Mouse (Mus musculus) retina, postnatal 1 day (tissue): ENCODE measurements at regions not wholly inside any gene's neighbourhood (a gene's known extent, or its start where the extent isn't known, plus 50 kb on each side); places are given as distances from the start of the nearest gene placed in this dataset.

Experiments used
- DNase-seq: peaks from one replicate; pipeline ENCODE4 v3.0.0-alpha.2; 2012

DNA sequence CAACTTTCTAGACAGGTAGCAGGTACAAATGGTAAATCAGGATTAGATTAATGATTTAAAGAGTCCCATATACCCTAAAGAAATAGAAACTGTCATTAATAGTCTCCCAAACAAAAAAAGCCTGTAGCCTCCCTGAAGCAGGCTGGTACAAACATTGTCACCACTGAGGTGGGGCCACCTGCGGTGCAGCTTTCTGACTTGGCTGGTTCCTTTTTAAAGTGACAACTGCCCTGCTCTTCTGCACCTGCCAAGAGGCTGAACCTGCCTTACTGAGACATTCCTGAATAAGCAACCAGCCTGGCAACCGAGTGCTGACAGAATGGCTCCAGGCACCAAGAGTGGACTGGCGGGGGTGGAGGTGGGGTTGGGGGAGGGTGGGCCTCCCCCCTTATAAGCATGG, 687.0 kb upstream of the Vrk2 start:
- DNase-seq, result no peak

DNA sequence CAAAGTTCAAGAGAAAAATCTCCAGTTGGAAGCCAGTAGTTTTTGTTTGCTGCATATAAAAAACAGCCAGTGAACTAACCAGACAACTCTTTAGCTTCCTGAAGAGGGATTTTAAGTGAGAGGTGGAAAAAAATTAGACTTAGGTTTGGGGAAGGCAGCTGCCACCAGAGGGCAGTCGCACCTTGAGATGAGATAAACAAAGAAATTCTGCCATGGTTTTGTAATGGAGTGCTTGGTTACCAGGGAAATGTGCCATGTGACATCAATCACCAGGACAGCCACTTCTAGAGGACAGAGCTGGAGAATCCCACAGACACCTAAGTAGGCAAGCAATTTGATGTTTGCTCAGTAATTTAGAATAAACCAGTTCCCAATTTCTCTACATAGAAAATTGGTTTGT, 670.5 kb upstream of the Vrk2 start:
- peak; percentile 74 for DNase-seq

DNA sequence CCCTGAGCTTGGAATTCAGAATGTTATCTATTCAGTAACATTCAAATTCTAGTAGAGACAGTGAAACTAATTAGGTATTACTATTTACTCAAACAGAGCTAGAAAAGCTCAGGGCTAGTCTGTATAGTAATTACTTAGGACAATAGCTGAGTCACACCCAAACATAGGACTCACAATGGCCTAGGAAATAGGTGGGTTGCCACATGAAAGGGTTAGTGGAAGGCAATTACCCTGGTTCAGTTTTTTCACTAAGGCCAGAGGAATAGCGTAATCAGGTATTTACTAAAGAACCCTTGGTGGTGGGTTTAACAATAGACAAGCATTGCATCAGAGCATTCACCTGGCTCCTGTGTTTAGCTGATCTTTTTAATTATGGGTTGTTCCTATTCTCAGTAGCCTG, 664.7 kb upstream of the Vrk2 start:
- no peak for DNase-seq

DNA sequence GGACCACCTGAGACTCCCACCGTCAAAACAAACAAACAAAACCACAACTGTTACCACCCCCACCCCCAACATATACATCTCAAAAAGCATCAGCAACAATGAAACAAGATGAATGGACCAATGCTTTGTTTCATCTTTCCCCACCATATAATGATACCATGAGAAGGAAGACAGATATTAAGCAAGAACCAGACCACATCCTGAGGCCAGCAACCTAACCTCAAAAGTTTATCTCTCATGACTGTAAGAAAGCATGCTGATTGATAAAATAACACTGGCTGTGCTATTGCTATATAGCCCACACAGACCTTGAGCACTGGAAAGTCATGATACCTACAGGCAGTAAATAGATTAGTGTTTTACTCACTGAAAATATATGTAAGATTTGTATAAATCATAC, 642.1 kb upstream of the Vrk2 start:
- DNase-seq, result no peak

DNA sequence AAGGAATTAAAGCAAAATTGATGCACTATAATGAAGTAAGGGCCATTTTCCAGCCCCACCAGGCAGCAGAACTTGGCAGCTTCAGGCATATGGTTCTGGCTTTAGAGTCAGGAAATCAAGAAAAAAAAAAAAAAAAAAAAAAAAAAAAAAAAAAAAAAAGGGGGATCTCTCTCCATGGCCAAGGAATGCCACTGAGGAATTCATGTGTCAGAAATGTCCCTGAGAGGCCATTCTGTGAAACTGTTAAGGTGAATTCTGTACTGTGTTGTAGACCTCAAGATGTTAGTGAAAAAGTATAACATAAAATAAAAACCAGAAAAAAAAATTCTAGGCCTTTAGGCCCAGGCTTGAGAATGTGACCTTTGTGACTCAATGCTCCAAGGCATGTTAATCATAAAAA, 632.7 kb upstream of the Vrk2 start:
- no peak for DNase-seq

DNA sequence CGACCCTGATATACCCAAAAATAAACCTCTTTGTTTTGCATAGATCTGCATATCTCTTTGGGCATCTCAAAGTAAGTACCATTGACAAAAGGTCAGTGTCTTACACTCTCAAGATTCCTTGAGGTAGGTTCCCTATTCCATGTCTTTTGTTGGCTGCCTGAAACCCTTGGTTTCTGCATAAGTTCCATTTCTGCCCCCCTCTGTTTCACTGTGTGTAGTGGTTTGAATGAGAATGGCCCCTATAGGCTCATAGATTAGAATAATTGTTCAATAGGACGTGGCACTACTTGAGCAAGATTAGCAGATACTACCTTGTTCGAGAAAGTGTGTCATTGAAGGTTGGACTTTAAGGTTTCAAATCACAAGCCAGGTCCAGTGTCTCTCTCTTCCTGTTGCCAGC, 628.6 kb upstream of the Vrk2 start:
- no peak for DNase-seq

DNA sequence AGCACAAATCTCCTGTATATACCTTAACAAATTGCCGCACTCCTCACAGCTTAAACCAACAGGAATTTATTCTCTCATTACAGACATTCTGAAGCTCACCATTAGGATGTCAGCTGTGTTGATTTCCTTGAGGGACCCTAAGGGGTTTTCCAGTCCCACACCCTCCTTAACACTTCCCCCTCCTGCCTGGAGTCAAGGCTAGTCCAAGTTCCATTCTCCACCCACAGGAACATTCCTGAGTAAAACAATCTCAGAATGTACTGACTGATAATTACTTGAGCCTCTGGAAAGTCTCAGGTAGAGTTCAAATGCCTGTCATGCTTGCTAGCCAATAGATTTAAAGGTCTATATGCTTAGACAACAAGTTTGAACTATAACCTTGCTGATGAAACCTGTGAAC, 628.2 kb upstream of the Vrk2 start:
- DNase-seq, result no peak

DNA sequence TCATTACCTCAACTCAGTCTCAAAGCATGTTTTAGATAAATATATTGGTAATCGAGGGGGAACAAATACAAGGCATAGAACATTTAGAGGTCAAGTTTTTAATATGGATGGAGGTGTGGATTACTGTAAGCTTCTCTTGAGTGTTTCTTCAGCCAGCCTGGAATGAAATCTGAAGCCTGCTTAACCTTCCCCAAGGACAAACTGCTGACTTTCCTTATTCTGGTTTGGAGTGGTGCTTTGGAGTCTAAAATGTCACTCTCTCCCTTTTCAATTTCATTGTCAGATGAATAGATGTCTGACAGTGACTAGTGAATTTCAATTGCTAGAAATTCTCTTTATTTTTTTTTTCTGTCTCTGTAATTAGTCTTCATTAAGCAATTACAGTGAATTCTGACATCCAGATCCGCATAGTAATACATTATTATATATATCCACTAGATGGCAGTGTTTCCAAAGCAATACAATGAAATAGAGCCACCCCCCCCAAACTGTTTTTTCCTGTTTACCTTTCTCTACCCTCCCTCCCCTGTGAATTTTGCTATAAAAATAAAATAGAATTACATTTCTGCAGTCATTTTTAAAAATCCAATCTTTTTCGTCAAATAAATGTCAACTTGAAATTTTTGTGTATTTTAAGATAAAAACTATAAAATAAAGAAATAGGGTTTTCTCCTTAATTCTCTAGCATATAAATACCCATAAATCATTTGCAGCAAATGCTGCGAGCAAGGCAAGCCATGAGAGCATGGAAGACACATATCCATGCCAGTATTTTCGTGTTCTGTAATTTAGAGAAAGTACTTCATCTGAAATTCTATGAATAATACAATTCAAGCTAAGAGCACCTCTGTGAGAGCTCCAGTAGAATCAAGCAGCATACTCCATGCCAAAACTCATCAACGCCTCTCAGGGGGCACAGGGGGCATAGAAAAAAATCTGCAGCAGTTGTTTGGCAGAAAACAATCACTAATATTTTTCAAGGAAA, 626.2 kb upstream of the Vrk2 start:
- DNase-seq, result peak; percentile 42

DNA sequence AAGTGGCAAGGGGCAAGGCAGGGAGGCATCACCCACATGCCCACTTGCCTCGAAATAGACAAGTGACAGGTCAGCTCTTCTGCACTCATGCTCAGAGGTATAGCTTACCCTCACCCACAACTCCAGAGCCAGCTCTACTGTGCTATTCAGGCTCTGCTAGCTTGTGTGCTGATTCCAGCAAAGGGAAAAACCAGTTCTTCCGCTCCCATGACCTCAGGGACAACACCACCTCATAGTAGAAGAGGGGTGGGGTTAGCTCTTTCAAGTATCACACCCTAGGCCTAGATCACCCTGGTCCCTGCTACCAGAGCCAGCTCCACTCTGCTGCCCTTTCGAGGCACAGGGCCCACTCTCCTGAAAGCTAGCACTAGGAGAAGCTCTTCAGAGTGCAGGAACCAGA, 622.0 kb upstream of the Vrk2 start:
- no peak for DNase-seq

DNA sequence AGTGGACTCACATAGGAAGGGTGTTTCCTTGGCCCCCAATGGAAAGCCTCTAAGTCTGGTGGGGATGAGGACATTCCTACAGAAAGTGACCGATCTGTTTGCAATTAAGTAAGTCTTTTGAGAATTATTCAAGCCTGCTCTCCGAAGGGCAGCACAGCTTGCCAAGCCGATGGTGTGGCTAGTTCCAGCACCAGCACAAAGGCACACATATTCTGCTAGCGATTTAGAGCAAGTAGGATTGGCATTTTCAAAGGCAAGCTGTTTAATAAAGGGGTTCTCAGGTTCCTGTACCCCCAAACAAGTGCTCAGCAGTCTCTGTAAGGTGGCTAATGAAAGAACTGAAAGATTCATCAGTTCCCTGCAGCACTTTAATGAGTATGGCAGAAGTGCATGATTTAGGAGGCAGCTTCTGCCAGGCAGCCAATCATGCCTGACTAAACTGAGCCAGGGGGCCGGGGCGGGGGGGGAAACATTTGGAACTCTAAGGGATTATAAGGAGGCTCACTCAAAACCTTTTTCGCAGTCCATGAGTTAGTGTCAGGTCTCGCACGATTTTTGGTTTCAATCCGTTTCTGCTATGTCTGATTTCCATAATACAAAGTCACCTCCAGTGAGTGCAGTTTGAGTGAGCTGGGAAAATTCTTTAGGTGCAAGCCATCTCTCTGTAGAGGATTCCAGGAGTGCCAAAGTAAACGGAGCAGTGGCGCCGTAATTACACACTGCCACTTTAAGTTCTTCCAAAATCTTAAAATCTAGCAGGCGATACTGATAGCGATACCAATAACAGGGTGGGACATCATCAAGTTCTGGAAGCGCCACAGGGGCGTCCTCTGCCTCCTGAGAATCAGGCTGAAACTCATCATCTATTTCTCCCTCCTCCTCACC, 609.8 kb upstream of the Vrk2 start:
- DNase-seq, result no peak

DNA sequence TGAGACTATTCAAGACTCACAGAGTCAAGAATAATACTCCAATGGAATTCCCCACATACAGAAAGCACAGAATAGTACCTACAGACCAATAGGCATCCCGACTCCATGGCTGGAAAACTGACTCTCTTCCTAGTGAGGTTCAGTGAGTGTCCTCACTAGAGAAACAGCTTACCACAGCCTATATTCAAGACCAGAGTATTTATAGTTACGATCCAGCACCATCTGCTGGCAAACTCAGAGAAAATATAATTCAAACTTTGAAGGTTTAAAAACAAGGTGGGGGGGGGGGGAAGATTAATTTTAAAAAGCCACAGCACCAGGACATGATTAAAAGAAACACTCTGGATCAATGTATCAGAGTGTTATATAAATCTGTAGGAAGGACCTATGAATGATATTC, 590.2 kb upstream of the Vrk2 start:
- DNase-seq, result no peak

DNA sequence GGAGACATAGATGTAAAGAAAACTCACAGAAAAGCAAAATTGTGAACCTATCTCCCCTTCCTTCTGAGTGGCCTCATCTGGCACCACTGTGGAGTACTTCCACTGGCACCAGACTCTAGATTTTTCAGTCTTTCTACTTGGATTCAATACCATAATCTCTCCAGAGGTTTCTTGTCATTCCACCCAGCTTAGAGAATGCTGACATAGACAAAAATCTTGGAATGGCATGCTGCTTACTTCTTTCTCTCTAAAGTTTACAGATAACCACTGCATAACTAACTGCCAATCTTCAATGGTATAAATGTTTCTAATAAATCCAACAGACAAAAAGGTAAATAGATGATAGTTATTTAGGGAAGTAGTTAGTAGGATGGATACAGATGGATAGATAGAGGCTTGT, 589.6 kb upstream of the Vrk2 start:
- DNase-seq, result no peak

DNA sequence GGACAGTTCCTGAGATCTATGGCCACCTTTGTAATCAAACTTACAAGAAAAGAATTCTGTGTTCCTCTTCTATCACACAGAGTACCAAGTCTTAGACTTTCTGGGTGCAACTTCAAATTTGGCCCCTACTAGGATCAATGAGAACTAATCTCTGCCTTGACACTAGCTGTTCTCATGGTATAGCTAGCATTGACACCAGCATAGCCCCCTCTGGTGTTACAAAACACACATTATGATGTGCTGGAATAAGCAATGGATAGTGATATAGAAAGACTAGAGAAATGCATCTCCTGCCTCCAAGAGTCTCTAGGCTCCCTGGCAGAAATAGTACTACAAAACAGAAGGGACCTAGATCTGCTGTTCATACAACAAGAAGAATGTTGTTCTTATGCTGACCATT, 566.6 kb upstream of the Vrk2 start:
- no peak for DNase-seq
